Mouse (Mus musculus): ENCODE results near the gene Pdzd7. TPM values are rescaled to one million over a fixed set of nuclear protein-coding genes. Genes with fewer than 3 reads are reported as not detected.
A peak's percentile ranks its signal among the peaks of the same experiment; 100 is the strongest.

Gene Pdzd7
- polyA plus RNA-seq, 2 experiments = 0.26 to 0.85 TPM

GRCm38 (mm10) chr19:45007425-45008191, 37.9 kb downstream of the Pdzd7 start:
- H3K36me3 ChIP-seq (ENCODE audit: control insufficient read depth, insufficient read depth, low read length) = peaks cover 47% of the 10 kb centered on the region
- no peak overlapping the region for H3K9ac ChIP-seq (ENCODE audit: low read depth, low read length, severe bottlenecking)
- TF ChIP-seq POLR2A (IDR thresholded peaks at IDR 0.05; ENCODE audit: borderline replicate concordance, extremely low read depth, insufficient read depth, insufficient read length) = no peak
- DNase-seq (ENCODE audit: low spot score) (no peak), ATAC-seq (ENCODE audit: low FRiP score, low read depth) (no peak)
- no peaks in the 10 kb centered on the region for H3K9me3 ChIP-seq (ENCODE audit: control insufficient read depth, low read length)
- H3K4me3 ChIP-seq (replicated peaks; ENCODE audit: low read length) = peak overlapping the region; percentile 97; the same call in 1 of the 2 replicates
- H3K27me3 ChIP-seq (ENCODE audit: control insufficient read depth, insufficient read depth, low read length) = no peaks in the 10 kb centered on the region
- WGBS = 94% methylated on average over 20 of the region's 20 CpGs
- H3K4me2 ChIP-seq (replicated peaks; ENCODE audit: low read depth, low read length, severe bottlenecking) = peak overlapping the region; percentile 90
- peaks cover 11% of the 10 kb centered on the region for H3K4me1 ChIP-seq (ENCODE audit: control insufficient read depth, insufficient read depth, low read length)
- no peak overlapping the region for H3K27ac ChIP-seq (replicated peaks; ENCODE audit: low read depth, low read length)

- WGBS = 39% methylated on average over 17 of the region's 17 CpGs
- H3K27ac ChIP-seq (replicated peaks; ENCODE audit: low read depth, low read length) = peak overlapping the region; percentile 72
Observed at GRCm38 (mm10) chr19:45007021-45007420, 38.5 kb downstream of the Pdzd7 start.

GRCm38 (mm10) chr19:45005957-45006712, 39.4 kb downstream of the Pdzd7 start, which contains the start of gene Mrpl43:
Mrpl43 (minus strand) TSS chr19:45006442.
- WGBS = under 1% methylated on average over 61 of the region's 82 CpGs
- no peaks in the 10 kb centered on the region for H3K27me3 ChIP-seq (ENCODE audit: control insufficient read depth, insufficient read depth, low read length)
- H3K27ac ChIP-seq (replicated peaks; ENCODE audit: low read depth, low read length) = peak within 1 kb of the TSS; percentile 72
- peak; percentile 77; the same call in 1 of the 2 replicates for TF ChIP-seq POLR2A (IDR thresholded peaks at IDR 0.05; ENCODE audit: borderline replicate concordance, extremely low read depth, insufficient read depth, insufficient read length)
- H3K9ac ChIP-seq (ENCODE audit: low read depth, low read length, severe bottlenecking) = peak within 1 kb of the TSS; percentile 69
- DNase-seq (ENCODE audit: low spot score) (peak; percentile 90), ATAC-seq (ENCODE audit: low FRiP score, low read depth) (peak; percentile 93)
- peak within 1 kb of the TSS; percentile 97 for H3K4me3 ChIP-seq (replicated peaks; ENCODE audit: low read length)
- no peaks in the 10 kb centered on the region for H3K9me3 ChIP-seq (ENCODE audit: control insufficient read depth, low read length)
- H3K4me1 ChIP-seq (ENCODE audit: control insufficient read depth, insufficient read depth, low read length) = peaks cover 11% of the 10 kb centered on the region
- H3K36me3 ChIP-seq (ENCODE audit: control insufficient read depth, insufficient read depth, low read length) = peaks cover 51% of the 10 kb centered on the region
- peak within 1 kb of the TSS; percentile 90 for H3K4me2 ChIP-seq (replicated peaks; ENCODE audit: low read depth, low read length, severe bottlenecking)

More at GRCm38 (mm10) chr19:45007021-45007420, 38.5 kb downstream of the Pdzd7 start:
- Histone ChIP-seq H3K4me2 (replicated peaks; ENCODE audit: low read depth, low read length, severe bottlenecking) (peak overlapping the region; percentile 90), H3K36me3 (ENCODE audit: control insufficient read depth, insufficient read depth, low read length) (peaks cover 51% of the 10 kb centered on the region), H3K4me3 (replicated peaks; ENCODE audit: low read length) (peak overlapping the region; percentile 97), H3K9ac (ENCODE audit: low read depth, low read length, severe bottlenecking) (peak overlapping the region; percentile 69), H3K27me3 (ENCODE audit: control insufficient read depth, insufficient read depth, low read length) (no peaks in the 10 kb centered on the region), H3K9me3 (ENCODE audit: control insufficient read depth, low read length) (no peaks in the 10 kb centered on the region), H3K4me1 (ENCODE audit: control insufficient read depth, insufficient read depth, low read length) (peaks cover 11% of the 10 kb centered on the region)
- no peak for DNase-seq (ENCODE audit: low spot score)
- no peak for TF ChIP-seq POLR2A (IDR thresholded peaks at IDR 0.05; ENCODE audit: borderline replicate concordance, extremely low read depth, insufficient read depth, insufficient read length)
- ATAC-seq (ENCODE audit: low FRiP score, low read depth) = no peak

GRCm38 (mm10) chr19:45005444-45005843, 40.1 kb downstream of the Pdzd7 start, which contains the start of gene Twnk:
Twnk (plus strand) TSS chr19:45005663.
- Histone ChIP-seq H3K36me3 (ENCODE audit: control insufficient read depth, insufficient read depth, low read length) (peaks cover 51% of the 10 kb centered on the region), H3K9me3 (ENCODE audit: control insufficient read depth, low read length) (no peaks in the 10 kb centered on the region), H3K9ac (ENCODE audit: low read depth, low read length, severe bottlenecking) (peak within 1 kb of the TSS; percentile 69), H3K27ac (replicated peaks; ENCODE audit: low read depth, low read length) (peak within 1 kb of the TSS; percentile 72), H3K4me3 (replicated peaks; ENCODE audit: low read length) (peak within 1 kb of the TSS; percentile 97), H3K4me2 (replicated peaks; ENCODE audit: low read depth, low read length, severe bottlenecking) (peak within 1 kb of the TSS; percentile 90), H3K4me1 (ENCODE audit: control insufficient read depth, insufficient read depth, low read length) (peaks cover 11% of the 10 kb centered on the region), H3K27me3 (ENCODE audit: control insufficient read depth, insufficient read depth, low read length) (no peaks in the 10 kb centered on the region)
- no peak for ATAC-seq (ENCODE audit: low FRiP score, low read depth)
- no peak for TF ChIP-seq POLR2A (IDR thresholded peaks at IDR 0.05; ENCODE audit: borderline replicate concordance, extremely low read depth, insufficient read depth, insufficient read length)
- WGBS = 15% methylated on average over 16 of the region's 16 CpGs
- no peak for DNase-seq (ENCODE audit: low spot score)

Data from limb, embryonic 14.5 days (tissue).